Mouse (Mus musculus) liver, adult 2 months (tissue): Measurements from ENCODE around the gene Itga8.

Experiments used
- CTCF ChIP-seq: fragments of 200-500 bp; IDR thresholded peaks from 2 replicates; pipeline ENCODE4 v1.5.1; 2011; ENCODE audit warnings: low read depth, low read length, control low read depth
- POLR2A ChIP-seq: fragments of 200-500 bp; IDR thresholded peaks from 2 replicates; pipeline ENCODE4 v1.6.1; 2011; ENCODE audit warnings: low read length, control low read depth; ENCODE audit not compliant: insufficient read depth; ENCODE audit errors: extremely low read depth

GRCm38 (mm10) chr2:12198214-12198613, 103.5 kb downstream of the Itga8 start:
- TF ChIP-seq POLR2A (no peak), CTCF (no peak)
